Mouse (Mus musculus): Measurements from ENCODE around the gene Nfia.

Gene Nfia

GRCm38 (mm10) chr4:97868307-97868937, 95.9 kb downstream of the Nfia start:
- peak; percentile 17 for DNase-seq (ENCODE audit: low read depth, low spot score)

- peak; percentile 90 for DNase-seq (ENCODE audit: low read depth, low spot score)
Measured at GRCm38 (mm10) chr4:97868938-97869440, 96.5 kb downstream of the Nfia start.

- no peak for DNase-seq (ENCODE audit: low read depth, low spot score)
Measured at GRCm38 (mm10) chr4:97869451-97869850, 96.9 kb downstream of the Nfia start.

GRCm38 (mm10) chr4:97871770-97872439, 99.4 kb downstream of the Nfia start:
- DNase-seq (ENCODE audit: low read depth, low spot score) = peak; percentile 24

- DNase-seq (ENCODE audit: low read depth, low spot score) = no peak
Measured at GRCm38 (mm10) chr4:97874916-97875315, 102.4 kb downstream of the Nfia start.

- peak; percentile 31 for DNase-seq (ENCODE audit: low read depth, low spot score)
Measured at GRCm38 (mm10) chr4:97875901-97876300, 103.4 kb downstream of the Nfia start.

GRCm38 (mm10) chr4:97879696-97880095, 107.2 kb downstream of the Nfia start:
- no peak for DNase-seq (ENCODE audit: low read depth, low spot score)

GRCm38 (mm10) chr4:97880120-97881055, 107.9 kb downstream of the Nfia start:
- peak; percentile 36 for DNase-seq (ENCODE audit: low read depth, low spot score)

- no peak for DNase-seq (ENCODE audit: low read depth, low spot score)
Measured at GRCm38 (mm10) chr4:97885574-97885973, 113.0 kb downstream of the Nfia start.

GRCm38 (mm10) chr4:97886220-97886619, 113.7 kb downstream of the Nfia start:
- no peak for DNase-seq (ENCODE audit: low read depth, low spot score)

- no peak for DNase-seq (ENCODE audit: low read depth, low spot score)
Measured at GRCm38 (mm10) chr4:97887228-97887627, 114.7 kb downstream of the Nfia start.

GRCm38 (mm10) chr4:97891063-97891462, 118.5 kb downstream of the Nfia start:
- no peak for DNase-seq (ENCODE audit: low read depth, low spot score)

- DNase-seq (ENCODE audit: low read depth, low spot score) = no peak
Measured at GRCm38 (mm10) chr4:97891611-97892010, 119.1 kb downstream of the Nfia start.

GRCm38 (mm10) chr4:97893915-97894884, 121.7 kb downstream of the Nfia start:
- DNase-seq (ENCODE audit: low read depth, low spot score) = no peak

- no peak for DNase-seq (ENCODE audit: low read depth, low spot score)
Measured at GRCm38 (mm10) chr4:97895940-97896339, 123.4 kb downstream of the Nfia start.

GRCm38 (mm10) chr4:97900256-97900944, 127.9 kb downstream of the Nfia start:
- no peak for DNase-seq (ENCODE audit: low read depth, low spot score)

GRCm38 (mm10) chr4:97905826-97906225, 133.3 kb downstream of the Nfia start:
- no peak for DNase-seq (ENCODE audit: low read depth, low spot score)

- no peak for DNase-seq (ENCODE audit: low read depth, low spot score)
Measured at GRCm38 (mm10) chr4:97908576-97909147, 136.1 kb downstream of the Nfia start.

GRCm38 (mm10) chr4:97910115-97910776, 137.7 kb downstream of the Nfia start:
- no peak for DNase-seq (ENCODE audit: low read depth, low spot score)
